Mouse (Mus musculus): Measurements from ENCODE around the gene Gm21760. TPM values are rescaled to one million over a fixed set of nuclear protein-coding genes. Genes with fewer than 3 reads are reported as not detected.
"Not testable (repeated sequence)": the region's sequence is repeated elsewhere in the genome, so short reads cannot be mapped to it uniquely, and the experiment has no call there.

Gene Gm21760
- polyA plus RNA-seq (2012; rRNA removed) = not detected in 2 replicates

DNA sequence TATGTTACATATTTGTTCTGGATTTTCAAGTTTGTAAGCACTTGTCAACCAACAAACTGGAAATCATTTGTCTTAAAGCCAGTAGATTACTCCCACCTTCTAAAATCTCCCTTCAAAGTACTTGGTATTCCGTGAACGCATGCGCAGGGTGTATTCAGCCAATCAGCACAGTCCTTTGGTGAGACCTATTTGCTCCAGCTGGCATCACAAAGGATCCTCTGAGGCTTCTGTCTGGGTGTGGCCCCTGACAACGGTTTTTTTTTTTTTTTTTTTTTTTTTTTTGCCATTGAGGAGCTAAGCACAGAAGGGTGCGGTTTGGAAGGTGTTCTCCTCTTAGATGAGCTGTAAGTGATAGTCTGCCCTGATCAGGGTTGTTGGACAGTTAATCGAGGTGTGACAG lies at the start of gene Gm21760:
TSS of gene Gm21760 (plus strand) at position 301 of the 400 bp plus-strand sequence.
- not testable (repeated sequence) for DNase-seq (ENCODE audit: low spot score)

Measured in urinary bladder, adult 2 months (tissue).